Mouse (Mus musculus) liver, adult 2 months (tissue): Measurements from ENCODE around the gene Fam83d. TPM values are rescaled to one million over a fixed set of nuclear protein-coding genes. Genes with fewer than 3 reads are reported as not detected.
"Not testable (repeated sequence)": the region's sequence is repeated elsewhere in the genome, so short reads cannot be mapped to it uniquely, and the experiment has no call there.

Experiments
- DNase-seq: peaks from one replicate; pipeline ENCODE4 v3.0.0-alpha.2; 2011; ENCODE audit warnings: low read depth, low spot score; ENCODE audit errors: extremely low read depth
- H3K27ac ChIP-seq: fragments of 200-500 bp; replicated peaks from 2 replicates; pipeline ENCODE4 v1.5.1; 2012; ENCODE audit warnings: low read depth, mild to moderate bottlenecking, control low read depth, inconsistent platforms, low read length; ENCODE audit not compliant: insufficient read depth
- H3K27me3 ChIP-seq: fragments of 200-500 bp; 2 replicates; pipeline ENCODE4 v1.6.1; 2012; ENCODE audit warnings: mild to moderate bottlenecking, moderate library complexity, low read length, inconsistent platforms; ENCODE audit not compliant: control insufficient read depth, insufficient read depth
- H3K36me3 ChIP-seq: fragments of 200-500 bp; 2 replicates; pipeline ENCODE4 v1.6.1; 2012; ENCODE audit warnings: low read length, inconsistent platforms; ENCODE audit not compliant: control insufficient read depth, insufficient read depth
- H3K4me1 ChIP-seq: fragments of 200-500 bp; 2 replicates; pipeline ENCODE4 v1.6.1; 2011; ENCODE audit warnings: low read length; ENCODE audit not compliant: control insufficient read depth, insufficient read depth
- H3K4me3 ChIP-seq: fragments of 200-500 bp; 2 replicates; pipeline ENCODE4 v1.5.1; 2011; ENCODE audit warnings: low read depth, mild to moderate bottlenecking, control low read depth, low read length, moderate library complexity; ENCODE audit not compliant: insufficient read depth
- H3K79me2 ChIP-seq: fragments of 200-500 bp; 2 replicates; pipeline ENCODE4 v1.6.1; 2012; ENCODE audit warnings: inconsistent platforms, mild to moderate bottlenecking, low read length, moderate library complexity; ENCODE audit not compliant: control insufficient read depth, insufficient read depth
- H3K9ac ChIP-seq: fragments of 200-500 bp; 2 replicates; pipeline ENCODE4 v1.6.1; 2012; ENCODE audit warnings: low read depth, mild to moderate bottlenecking, control low read depth, inconsistent platforms, low read length
- CTCF ChIP-seq: fragments of 200-500 bp; IDR thresholded peaks from 2 replicates; pipeline ENCODE4 v1.5.1; 2011; ENCODE audit warnings: low read depth, low read length, control low read depth
- POLR2A ChIP-seq: fragments of 200-500 bp; IDR thresholded peaks from 2 replicates; pipeline ENCODE4 v1.6.1; 2011; ENCODE audit warnings: low read length, control low read depth; ENCODE audit not compliant: insufficient read depth; ENCODE audit errors: extremely low read depth
- WGBS: fragments of 180-500 bp; shearing (Covaris S2); methylation state at CpG from one replicate; pipeline ENCODE4 v1.1.7; 2018; 5-methylcytosine and 5-hydroxymethylcytosine counted together
- polyA plus RNA-seq: library from polyadenylated mRNA; depleted of rRNA; stranded (reverse); fragments of >200 nt; gene quantifications from 2 replicates; pipeline ENCODE4 v1.2.3, GENCODE M21; 2012
- total RNA-seq: library from RNA; depleted of rRNA; stranded (reverse); fragments of >200 nt; gene quantifications from 2 replicates; pipeline ENCODE4 v1.2.3, GENCODE M21; 2014

Fam83d gene
- total and polyA plus RNA-seq, 2 experiments: 0.09 to 0.15 TPM

DNA sequence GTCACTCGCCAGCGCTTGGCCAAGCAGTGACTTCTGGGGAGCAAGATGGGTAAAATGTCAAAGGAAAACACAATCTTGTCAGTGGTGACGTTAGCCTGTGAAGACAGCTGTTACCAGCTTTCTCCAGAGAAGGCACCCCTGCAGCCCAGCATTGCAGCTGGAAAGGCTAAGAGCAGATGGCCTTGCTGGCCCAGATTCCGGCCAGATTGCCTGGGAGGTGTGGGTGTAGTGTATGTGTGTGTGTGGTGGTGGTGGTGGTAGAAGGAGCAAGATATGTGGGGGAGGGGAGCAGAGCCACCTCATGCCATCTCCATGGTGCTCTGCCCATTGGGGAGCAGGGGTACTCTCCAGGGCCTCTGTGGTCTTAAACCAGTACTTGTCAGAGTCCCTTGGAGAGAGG, 34.8 kb upstream of the Fam83d start:
- Histone ChIP-seq H3K79me2 (no peaks in the 10 kb centered on the region), H3K4me1 (no peaks in the 10 kb centered on the region), H3K27me3 (no peaks in the 10 kb centered on the region), H3K9ac (no peak overlapping the region), H3K27ac (peak overlapping the region; percentile 46; the same call in 1 of the 2 replicates), H3K4me3 (no peak overlapping the region), H3K36me3 (no peaks in the 10 kb centered on the region)
- TF ChIP-seq CTCF: no peak
- no peak for TF ChIP-seq POLR2A
- no peak for DNase-seq
- WGBS: 78% methylated on average over 4 of the region's 4 CpGs

DNA sequence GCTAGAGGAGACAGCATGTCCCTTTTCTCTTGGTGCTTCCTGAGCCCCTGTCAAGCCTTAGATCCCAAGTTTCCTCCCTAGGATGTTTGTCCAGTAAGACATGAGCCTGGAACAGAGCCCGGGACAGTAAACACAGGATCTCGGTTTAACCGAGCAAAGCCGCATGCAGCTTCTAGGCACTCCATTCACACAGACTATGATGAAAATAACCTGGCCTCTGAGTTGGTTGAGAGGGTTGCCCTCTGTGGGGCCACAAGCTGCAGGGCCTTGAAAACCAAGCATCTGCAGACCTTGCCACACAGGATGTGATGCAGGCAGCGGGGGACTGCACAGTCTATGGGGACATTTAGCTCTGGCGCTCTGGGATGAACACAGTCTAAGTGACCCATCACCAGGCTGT, 34.0 kb upstream of the Fam83d start:
- Histone ChIP-seq H3K4me3 (no peak overlapping the region), H3K36me3 (no peaks in the 10 kb centered on the region), H3K27me3 (no peaks in the 10 kb centered on the region), H3K4me1 (no peaks in the 10 kb centered on the region), H3K27ac (peak overlapping the region; percentile 78), H3K9ac (no peak overlapping the region), H3K79me2 (no peaks in the 10 kb centered on the region)
- TF ChIP-seq POLR2A (no peak), CTCF (no peak)
- 68% methylated on average over 6 of the region's 6 CpGs for WGBS
- peak; percentile 17 for DNase-seq

DNA sequence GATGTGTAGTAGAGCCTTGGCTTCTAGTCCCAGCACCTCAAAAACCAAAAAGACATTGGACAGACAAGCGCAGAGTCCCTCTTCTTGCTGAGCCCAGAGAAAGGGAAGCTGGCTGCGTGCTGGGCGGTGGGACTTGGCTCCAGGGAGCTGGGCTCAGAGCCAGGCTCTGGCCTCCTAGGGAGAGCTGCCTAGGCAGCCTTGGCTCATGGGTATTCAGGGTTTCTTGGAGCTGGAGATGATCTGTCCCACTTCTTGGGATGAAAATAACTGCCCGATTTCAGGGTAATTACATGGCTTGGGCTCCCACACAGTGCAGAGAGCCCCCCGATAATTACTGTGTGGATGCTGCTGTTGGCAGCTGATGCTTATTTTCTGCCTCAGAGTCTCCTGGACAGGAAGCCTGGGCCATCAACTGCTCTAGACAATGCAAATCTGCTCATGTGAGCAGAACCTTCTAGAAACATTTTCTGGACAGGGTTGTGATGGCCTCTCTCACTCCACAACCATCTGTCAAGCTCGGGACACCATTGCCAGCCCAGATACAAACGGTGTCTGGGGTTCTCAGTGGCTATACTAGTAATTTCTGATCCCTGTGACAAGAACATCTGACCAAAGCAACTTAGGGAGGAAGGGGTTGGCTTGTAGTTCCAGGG, 33.3 kb upstream of the Fam83d start:
- H3K27me3 ChIP-seq: no peaks in the 10 kb centered on the region
- no peak overlapping the region for H3K4me3 ChIP-seq
- peak overlapping the region; percentile 78 for H3K27ac ChIP-seq
- 63% methylated on average over 7 of the region's 7 CpGs for WGBS
- no peaks in the 10 kb centered on the region for H3K4me1 ChIP-seq
- no peaks in the 10 kb centered on the region for H3K36me3 ChIP-seq
- no peak overlapping the region for H3K9ac ChIP-seq
- no peak for TF ChIP-seq POLR2A
- no peak for TF ChIP-seq CTCF
- H3K79me2 ChIP-seq: no peaks in the 10 kb centered on the region
- DNase-seq: no peak

- TF ChIP-seq CTCF (no peak), POLR2A (no peak)
- peak overlapping the region; percentile 78 for H3K27ac ChIP-seq
- no peak for DNase-seq
- no peaks in the 10 kb centered on the region for H3K36me3 ChIP-seq
- H3K4me1 ChIP-seq: no peaks in the 10 kb centered on the region
- H3K27me3 ChIP-seq: no peaks in the 10 kb centered on the region
- H3K4me3 ChIP-seq: no peak overlapping the region
- WGBS: 82% methylated on average over 8 of the region's 8 CpGs
- H3K9ac ChIP-seq: no peak overlapping the region
- H3K79me2 ChIP-seq: no peaks in the 10 kb centered on the region
Measured at GRCm38 (mm10) chr2:158735340-158735739, 32.6 kb upstream of the Fam83d start.

GRCm38 (mm10) chr2:158736247-158736646, 31.6 kb upstream of the Fam83d start:
- not testable (repeated sequence) for H3K4me3 ChIP-seq, H3K79me2 ChIP-seq, DNase-seq, H3K9ac ChIP-seq, H3K27me3 ChIP-seq, H3K27ac ChIP-seq, H3K36me3 ChIP-seq, H3K4me1 ChIP-seq
- WGBS: 85% methylated on average over 4 of the region's 4 CpGs

- DNase-seq: no peak
- Histone ChIP-seq H3K4me1 (no peaks in the 10 kb centered on the region), H3K36me3 (no peaks in the 10 kb centered on the region), H3K9ac (no peak overlapping the region), H3K27me3 (no peaks in the 10 kb centered on the region), H3K4me3 (no peak overlapping the region), H3K79me2 (no peaks in the 10 kb centered on the region), H3K27ac (no peak overlapping the region)
- 84% methylated on average over 11 of the region's 11 CpGs for WGBS
- TF ChIP-seq CTCF (no peak), POLR2A (no peak)
Measured at GRCm38 (mm10) chr2:158738591-158738990, 29.3 kb upstream of the Fam83d start.
